Mouse (Mus musculus): ENCODE measurements around the gene Lgi1.

The Lgi1 gene

GRCm38 (mm10) chr19:38348271-38349012, 84.1 kb downstream of the Lgi1 start:
- in situ Hi-C loops (cut with MboI; ENCODE audit: low pct_unique_long_range_greater_than_20kb in 1 of 2, low sequenced_read_pairs in 2 of 2, unreplicated experiment in 1 of 2), result loop anchor here in 1 of 2 experiments (10.0 to 25.0 kb wide), 2 partner anchors 114 to 286 kb away; partner anchors contain the start of gene Cep55

GRCm38 (mm10) chr19:38349013-38349341, 84.6 kb downstream of the Lgi1 start:
- in situ Hi-C loops (cut with MboI; ENCODE audit: low pct_unique_long_range_greater_than_20kb in 1 of 2, low sequenced_read_pairs in 2 of 2, unreplicated experiment in 1 of 2), result loop anchor here in 1 of 2 experiments (10.0 to 25.0 kb wide), 2 partner anchors 114 to 287 kb away; partner anchors contain the start of gene Cep55

- in situ Hi-C loops (cut with MboI; ENCODE audit: low pct_unique_long_range_greater_than_20kb in 1 of 2, low sequenced_read_pairs in 2 of 2, unreplicated experiment in 1 of 2), result loop anchor here (10.0 kb wide), 2 partner anchors 74 to 96 kb away; no protein-coding TSS in a partner anchor
These were observed 86.9 kb downstream of the Lgi1 start for GRCm38 (mm10) chr19:38351202-38351601.

GRCm38 (mm10) chr19:38351728-38352127, 87.4 kb downstream of the Lgi1 start:
- in situ Hi-C loops (cut with MboI; ENCODE audit: low pct_unique_long_range_greater_than_20kb in 1 of 2, low sequenced_read_pairs in 2 of 2, unreplicated experiment in 1 of 2), result loop anchor here (10.0 kb wide), 2 partner anchors 73 to 97 kb away; no protein-coding TSS in a partner anchor

GRCm38 (mm10) chr19:38352495-38353130, 88.3 kb downstream of the Lgi1 start:
- in situ Hi-C loops (cut with MboI; ENCODE audit: low pct_unique_long_range_greater_than_20kb in 1 of 2, low sequenced_read_pairs in 2 of 2, unreplicated experiment in 1 of 2), result loop anchor here (10.0 kb wide), 2 partner anchors 72 to 98 kb away; no protein-coding TSS in a partner anchor

- in situ Hi-C loops (cut with MboI; ENCODE audit: low pct_unique_long_range_greater_than_20kb in 1 of 2, low sequenced_read_pairs in 2 of 2, unreplicated experiment in 1 of 2), result loop anchor here (10.0 kb wide), 2 partner anchors 71 to 99 kb away; no protein-coding TSS in a partner anchor
These were observed 89.9 kb downstream of the Lgi1 start for GRCm38 (mm10) chr19:38354279-38354678.

GRCm38 (mm10) chr19:38354819-38355360, 90.6 kb downstream of the Lgi1 start:
- in situ Hi-C loops (cut with MboI; ENCODE audit: low pct_unique_long_range_greater_than_20kb in 1 of 2, low sequenced_read_pairs in 2 of 2, unreplicated experiment in 1 of 2), result loop anchor here (5.0 to 10.0 kb wide), 3 partner anchors 70 to 100 kb away; no protein-coding TSS in a partner anchor

- in situ Hi-C loops (cut with MboI; ENCODE audit: low pct_unique_long_range_greater_than_20kb in 1 of 2, low sequenced_read_pairs in 2 of 2, unreplicated experiment in 1 of 2), result loop anchor here (5.0 to 10.0 kb wide), 3 partner anchors 68 to 102 kb away; no protein-coding TSS in a partner anchor
These were observed 92.0 kb downstream of the Lgi1 start for GRCm38 (mm10) chr19:38356211-38356828.

GRCm38 (mm10) chr19:38357956-38358623, 93.8 kb downstream of the Lgi1 start:
- in situ Hi-C loops (cut with MboI; ENCODE audit: low pct_unique_long_range_greater_than_20kb in 1 of 2, low sequenced_read_pairs in 2 of 2, unreplicated experiment in 1 of 2), result loop anchor here (5.0 to 10.0 kb wide), 3 partner anchors 67 to 103 kb away; no protein-coding TSS in a partner anchor

GRCm38 (mm10) chr19:38359287-38359686, 95.0 kb downstream of the Lgi1 start:
- in situ Hi-C loops (cut with MboI; ENCODE audit: low pct_unique_long_range_greater_than_20kb in 1 of 2, low sequenced_read_pairs in 2 of 2, unreplicated experiment in 1 of 2), result loop anchor here (5.0 to 10.0 kb wide), 3 partner anchors 66 to 104 kb away; no protein-coding TSS in a partner anchor
